Comparison of ENCODE assay signal across 8 mouse cellular contexts in the genomic region with DNA sequence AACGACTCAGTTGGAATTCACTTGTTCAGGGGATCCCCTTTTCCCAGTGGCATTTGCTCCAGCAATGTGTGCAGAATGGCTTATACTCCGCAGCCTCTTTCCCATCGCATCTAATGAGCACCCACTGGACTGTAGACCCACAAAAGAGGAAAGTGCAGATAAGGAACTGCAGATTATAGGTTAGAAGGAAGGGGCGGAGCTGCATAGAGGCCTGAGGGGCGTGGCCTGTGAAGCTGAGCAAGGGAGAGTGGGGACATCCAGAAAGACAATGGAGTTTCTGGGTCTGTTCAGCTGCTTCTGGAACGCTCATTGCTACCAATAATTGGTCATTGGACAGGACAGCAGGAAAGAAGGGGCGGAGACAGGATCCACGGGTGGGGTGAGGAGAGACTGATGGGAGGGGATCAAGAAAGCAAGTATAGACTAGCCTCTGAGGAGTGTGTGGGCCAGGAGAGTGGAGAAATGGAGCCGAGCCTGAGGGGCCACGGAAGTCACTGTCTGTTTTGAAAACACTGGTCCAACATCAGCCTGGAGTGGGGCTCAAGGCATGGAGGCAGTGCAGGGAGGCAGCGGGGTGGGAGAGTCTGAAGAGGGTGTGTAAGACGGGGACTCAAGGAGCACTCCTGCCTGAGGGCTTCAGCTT. TPM values are rescaled to one million over a fixed set of nuclear protein-coding genes. Genes with fewer than 3 reads are reported as not detected.
A peak's percentile ranks its signal among the peaks of the same experiment; 100 is the strongest.
DNase-seq lines count a peak whose midpoint lies in the region; ATAC-seq and TF ChIP-seq lines count a peak whose summit lies in the region.
"Had no signal": no experiment of that assay in that cellular context is flagged by ENCODE, and none has a peak within 500 bp of the region (broad histone marks: within the 10 kb centered on the region; RNA-seq: fewer than 3 reads in every experiment).

No protein-coding gene starts in this region.

- TF ChIP-seq CTCF in E14TG2a.4 (conservative IDR thresholded peaks at IDR 0.05; ENCODE audit: low read length), result no peak

- peaks cover 35% of the 10 kb centered on the region for H3K4me1 ChIP-seq in E14TG2a.4 (replicated peaks; ENCODE audit: low read depth, low read length)
- H3K4me1 ChIP-seq in intestine, embryonic 16.5 days (ENCODE audit: control insufficient read depth, insufficient read depth, low read length), result peaks cover 16% of the 10 kb centered on the region
- peaks cover 9% of the 10 kb centered on the region; the same call in 1 of the 2 replicates for H3K4me1 ChIP-seq in forebrain, embryonic 11.5 days (replicated peaks; ENCODE audit: control insufficient read depth, insufficient read depth, low read length)

- H3K27me3 ChIP-seq in E14TG2a.4 (ENCODE audit: insufficient read depth, low read length), result peaks cover 14% of the 10 kb centered on the region
- H3K27me3 ChIP-seq in intestine, embryonic 16.5 days (replicated peaks; ENCODE audit: control insufficient read depth, insufficient read depth, low read length), result no peaks in the 10 kb centered on the region
- H3K27me3 ChIP-seq in forebrain, embryonic 11.5 days (ENCODE audit: control insufficient read depth, insufficient read depth, low read length), result no peaks in the 10 kb centered on the region
- H3K27me3 ChIP-seq: neural tube, embryonic 12.5 days had no signal

- 56% methylated on average over 12 of the region's 12 CpGs for WGBS in intestine, embryonic 16.5 days
- WGBS in forebrain, embryonic 11.5 days, result 63% methylated on average over 12 of the region's 12 CpGs

- H3K4me3 ChIP-seq in E14TG2a.4 (replicated peaks; ENCODE audit: low read length), result peak overlapping the region; percentile 58
- H3K4me3 ChIP-seq in intestine, embryonic 16.5 days (ENCODE audit: low read length), result no peak overlapping the region
- no peak overlapping the region for H3K4me3 ChIP-seq in forebrain, embryonic 11.5 days (ENCODE audit: low read depth, low read length)
- H3K4me3 ChIP-seq: neural tube, embryonic 12.5 days had no signal

- H3K9ac ChIP-seq in intestine, embryonic 16.5 days (ENCODE audit: low read depth, low read length), result 0 out of 2 replicates have a peak overlapping the region, but pooled peaks have one; percentile 21
- no peak overlapping the region for H3K9ac ChIP-seq in forebrain, embryonic 11.5 days (ENCODE audit: low read length)
- H3K9ac ChIP-seq: neural tube, embryonic 12.5 days had no signal

- intact Hi-C loops in left cerebral cortex, postnatal 36 days (cut with DNase I), result no loop called here

- ATAC-seq in intestine, embryonic 16.5 days, result no peak
- ATAC-seq in neutrophil, adult 5-6 weeks (ENCODE audit: extremely low read depth, insufficient number of reproducible peaks, low FRiP score, poor library complexity, severe bottlenecking), result peak; percentile 49
- ATAC-seq in forebrain, embryonic 11.5 days (replicated peaks; ENCODE audit: low FRiP score), result no peak

- no peak overlapping the region for H3K4me2 ChIP-seq in intestine, embryonic 16.5 days (ENCODE audit: low read depth, low read length)
- H3K4me2 ChIP-seq in forebrain, embryonic 11.5 days (ENCODE audit: low read depth, low read length, severe bottlenecking), result no peak overlapping the region
- H3K4me2 ChIP-seq: neural tube, embryonic 12.5 days had no signal

- DNase-seq in R1 (ENCODE audit: low read depth, low spot score), result peak; percentile 81
- no peak for DNase-seq in left cerebral cortex, postnatal 36 days (ENCODE audit: low spot score in 2 of 2)
- no peak for DNase-seq in forebrain, embryonic 11.5 days (ENCODE audit: low spot score)
- no peak for DNase-seq in layer of hippocampus, adult 9-11 months

- H3K36me3 ChIP-seq in E14TG2a.4 (ENCODE audit: insufficient read depth, low read length), result no peaks in the 10 kb centered on the region
- no peaks in the 10 kb centered on the region for H3K36me3 ChIP-seq in intestine, embryonic 16.5 days (ENCODE audit: control insufficient read depth, insufficient read depth, low read length)
- no peaks in the 10 kb centered on the region for H3K36me3 ChIP-seq in forebrain, embryonic 11.5 days (ENCODE audit: control insufficient read depth, insufficient read depth, low read length)
- H3K36me3 ChIP-seq: neural tube, embryonic 12.5 days had no signal

- no peak overlapping the region for H3K27ac ChIP-seq in intestine, embryonic 16.5 days (ENCODE audit: low read length)
- H3K27ac ChIP-seq in forebrain, embryonic 11.5 days (ENCODE audit: low read depth, low read length), result no peak overlapping the region
- H3K27ac ChIP-seq: neural tube, embryonic 12.5 days had no signal

- no peaks in the 10 kb centered on the region for H3K9me3 ChIP-seq in E14TG2a.4 (ENCODE audit: low read length)
- no peaks in the 10 kb centered on the region for H3K9me3 ChIP-seq in intestine, embryonic 16.5 days (ENCODE audit: control insufficient read depth, low read length)
- H3K9me3 ChIP-seq in forebrain, embryonic 11.5 days (ENCODE audit: control insufficient read depth, low read length), result no peaks in the 10 kb centered on the region
- H3K9me3 ChIP-seq: neural tube, embryonic 12.5 days had no signal

RNA-seq across cellular contexts. Expression of a gene that starts 3.8 kb away (rescaled TPM):
- 6.9 and 7.9 TPM in 2 replicates for polyA plus RNA-seq in intestine, embryonic 16.5 days (2015; fragmentation: Nextera tagmentation; extraction: Ambion mirVana)
- total RNA-seq in neutrophil, adult 5-6 weeks (2017), result 25.9 and 29.7 TPM in 2 replicates
- total RNA-seq in left cerebral cortex, postnatal 36 days (2021), result 10 to 100 TPM; 14.5 to 18.7 TPM
- 14.2 and 16.0 TPM in 2 replicates for polyA plus RNA-seq in forebrain, embryonic 11.5 days (2014; fragmentation: Nextera tagmentation; extraction: Ambion mirVana)

RNA-seq across cellular contexts. Expression of a gene that starts 56.5 kb away (rescaled TPM):
- polyA plus RNA-seq in intestine, embryonic 16.5 days (2015; fragmentation: Nextera tagmentation; extraction: Ambion mirVana), result 32.2 and 33.6 TPM in 2 replicates
- 2.1 and 3.0 TPM in 2 replicates for total RNA-seq in neutrophil, adult 5-6 weeks (2017)
- total RNA-seq in left cerebral cortex, postnatal 36 days (2021), result 10 to 100 TPM; 15.1 to 19.4 TPM
- polyA plus RNA-seq in forebrain, embryonic 11.5 days (2014; fragmentation: Nextera tagmentation; extraction: Ambion mirVana), result 16.9 and 18.9 TPM in 2 replicates
